Mouse (Mus musculus) liver, embryonic 15.5 days (tissue): ENCODE results near the gene Tmem30c. TPM values are rescaled to one million over a fixed set of nuclear protein-coding genes. Genes with fewer than 3 reads are reported as not detected.

Experiments used
- ATAC-seq: fragments of 200-750 bp; cut with Nextera tagmentation; 2 replicates; pipeline ENCODE4 v1.8.0; 2017; ENCODE audit warnings: moderate number of reproducible peaks, mild to moderate bottlenecking, moderate library complexity; ENCODE audit not compliant: insufficient read depth
- H3K27ac ChIP-seq: fragments of 300-500 bp; sonication (generic); replicated peaks from 2 replicates; pipeline ENCODE4 v1.5.1; 2015; ENCODE audit warnings: mild to moderate bottlenecking, inconsistent platforms
- H3K27me3 ChIP-seq: fragments of 300-500 bp; sonication (generic); 2 replicates; pipeline ENCODE4 v1.6.1; 2015; ENCODE audit warnings: mild to moderate bottlenecking, inconsistent platforms
- H3K36me3 ChIP-seq: fragments of 300-500 bp; sonication (generic); replicated peaks from 2 replicates; pipeline ENCODE4 v1.6.1; 2015; ENCODE audit warnings: moderate library complexity, mild to moderate bottlenecking, inconsistent platforms
- H3K4me1 ChIP-seq: fragments of 300-500 bp; sonication (generic); replicated peaks from 2 replicates; pipeline ENCODE4 v1.6.1; 2015; ENCODE audit warnings: inconsistent platforms
- H3K4me2 ChIP-seq: fragments of 300-500 bp; sonication (generic); 2 replicates; pipeline ENCODE4 v1.6.1; 2015; ENCODE audit warnings: moderate library complexity, mild to moderate bottlenecking, inconsistent platforms
- H3K4me3 ChIP-seq: fragments of 300-500 bp; sonication (generic); replicated peaks from 2 replicates; pipeline ENCODE4 v1.5.1; 2015; ENCODE audit warnings: mild to moderate bottlenecking, inconsistent platforms
- H3K9ac ChIP-seq: fragments of 300-500 bp; sonication (generic); 2 replicates; pipeline ENCODE4 v1.6.1; 2015; ENCODE audit warnings: moderate library complexity, mild to moderate bottlenecking, inconsistent platforms
- H3K9me3 ChIP-seq: fragments of 300-500 bp; sonication (generic); replicated peaks from 2 replicates; pipeline ENCODE4 v1.6.1; 2016; ENCODE audit warnings: inconsistent platforms
- WGBS: fragments of 180-500 bp; shearing (Covaris S2); methylation state at CpG from one replicate; pipeline ENCODE4 v1.1.7; 2015; ENCODE audit warnings: mixed read lengths; ENCODE audit not compliant: insufficient replicate concordance; 5-methylcytosine and 5-hydroxymethylcytosine counted together
- polyA plus RNA-seq: library from polyadenylated mRNA; unstranded; fragments of >200 nt; fragmentation: Nextera tagmentation; extraction: Ambion mirVana; gene quantifications from 2 replicates; pipeline ENCODE4 v1.2.1, GENCODE M21; 2015

The Tmem30c gene
- polyA plus RNA-seq, 1 experiment from 2014 or later, result not detected

DNA sequence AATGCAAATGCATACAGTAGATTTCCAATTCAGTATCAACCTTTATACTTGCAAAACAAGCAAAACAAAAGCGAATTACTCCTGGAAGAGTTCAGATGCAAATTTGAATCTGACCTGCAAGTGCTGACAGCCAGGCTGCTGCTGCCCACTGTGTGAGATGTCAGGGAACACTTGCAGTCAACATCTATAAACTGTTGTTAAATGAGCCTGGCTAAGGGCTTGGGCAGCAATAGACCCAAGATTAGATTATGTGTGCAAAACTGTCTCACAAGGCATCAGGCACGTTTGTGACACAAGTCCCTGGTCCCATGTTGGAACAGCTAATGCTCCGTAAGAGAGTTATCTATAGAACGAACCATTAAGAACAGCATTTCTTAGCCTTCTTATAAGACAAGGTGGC lies 369 bp downstream of the Tmem30c start:
- no peak for ATAC-seq

GRCm38 (mm10) chr16:57291696-57292095 lies 969 bp downstream of the Tmem30c start:
- no peaks in the 10 kb centered on the region for H3K4me1 ChIP-seq
- no peak overlapping the region for H3K4me3 ChIP-seq
- no peak overlapping the region for H3K27ac ChIP-seq
- no peak overlapping the region for H3K9ac ChIP-seq
- H3K27me3 ChIP-seq, result no peaks in the 10 kb centered on the region
- H3K36me3 ChIP-seq, result no peaks in the 10 kb centered on the region
- no peaks in the 10 kb centered on the region for H3K9me3 ChIP-seq
- WGBS, result 70% methylated on average over 5 of the region's 5 CpGs
- ATAC-seq, result no peak
- no peak overlapping the region for H3K4me2 ChIP-seq

More for the DNA sequence above, 369 bp downstream of the Tmem30c start:
- no peak overlapping the region for H3K4me3 ChIP-seq
- no peak overlapping the region for H3K9ac ChIP-seq
- no peaks in the 10 kb centered on the region for H3K27me3 ChIP-seq
- no peaks in the 10 kb centered on the region for H3K4me1 ChIP-seq
- H3K27ac ChIP-seq, result no peak overlapping the region
- no peaks in the 10 kb centered on the region for H3K36me3 ChIP-seq
- 54% methylated on average over 4 of the region's 4 CpGs for WGBS
- no peaks in the 10 kb centered on the region for H3K9me3 ChIP-seq
- H3K4me2 ChIP-seq, result no peak overlapping the region

- no peak overlapping the region for H3K9ac ChIP-seq
- H3K4me3 ChIP-seq, result no peak overlapping the region
- no peak overlapping the region for H3K27ac ChIP-seq
- no peaks in the 10 kb centered on the region for H3K4me1 ChIP-seq
- H3K9me3 ChIP-seq, result no peaks in the 10 kb centered on the region
- 72% methylated on average over 8 of the region's 8 CpGs for WGBS
- ATAC-seq, result no peak
- no peak overlapping the region for H3K4me2 ChIP-seq
- no peaks in the 10 kb centered on the region for H3K36me3 ChIP-seq
- H3K27me3 ChIP-seq, result no peaks in the 10 kb centered on the region
These were observed 11.2 kb downstream of the Tmem30c start for GRCm38 (mm10) chr16:57281417-57281816.

DNA sequence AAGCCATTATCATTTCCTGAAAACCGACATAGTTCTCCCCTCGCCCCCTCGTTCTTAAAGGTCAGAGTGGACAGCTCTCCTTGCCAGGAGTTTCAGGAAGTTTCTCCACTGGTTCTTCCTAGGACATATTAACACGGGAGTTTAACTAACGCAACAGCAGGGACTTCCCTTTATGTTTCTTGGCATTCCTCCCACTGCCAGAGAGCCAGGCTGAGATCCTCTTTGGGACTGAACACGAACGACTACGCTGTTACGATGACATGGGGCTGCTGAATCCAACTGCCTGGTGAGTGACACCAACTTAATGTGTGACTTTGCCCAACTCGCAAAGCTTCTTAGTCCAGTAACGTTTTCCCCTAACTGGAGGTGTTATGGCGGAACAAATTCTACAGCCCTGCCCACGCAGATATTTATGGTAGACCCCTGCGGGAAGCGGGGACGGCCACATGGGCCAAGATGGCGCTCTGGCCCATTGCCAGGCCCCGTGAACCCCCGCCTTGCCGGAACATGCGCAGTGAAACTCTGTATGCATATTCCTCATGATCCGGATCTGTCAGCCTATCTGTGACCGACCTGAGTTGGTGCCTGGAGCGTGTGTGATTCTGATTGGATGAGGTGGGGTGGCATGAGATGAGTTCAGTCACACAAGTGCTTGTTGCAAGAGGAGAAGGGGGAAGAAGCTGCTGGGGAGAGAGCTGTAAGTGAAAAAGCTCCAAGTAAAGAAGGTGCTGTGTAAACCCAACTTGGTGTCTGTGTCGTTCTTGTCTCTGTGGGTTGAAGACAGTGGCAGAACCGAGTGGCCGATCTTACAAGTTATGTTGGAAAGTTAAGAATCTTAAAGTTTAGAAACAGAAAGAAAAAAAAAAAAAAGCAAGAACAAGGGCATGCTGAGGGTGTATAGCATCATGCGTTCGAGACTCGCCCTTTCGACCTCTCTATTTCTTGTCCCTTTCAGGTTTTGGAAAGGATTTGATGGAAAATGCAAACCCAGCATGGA lies 12.1 kb downstream of the Tmem30c start:
- 71% methylated on average over 31 of the region's 31 CpGs for WGBS

GRCm38 (mm10) chr16:57278976-57279626 lies 13.6 kb downstream of the Tmem30c start:
- Histone ChIP-seq H3K4me2 (no peak overlapping the region), H3K36me3 (no peaks in the 10 kb centered on the region), H3K4me1 (no peaks in the 10 kb centered on the region), H3K27me3 (no peaks in the 10 kb centered on the region), H3K9ac (no peak overlapping the region), H3K9me3 (no peaks in the 10 kb centered on the region), H3K27ac (no peak overlapping the region), H3K4me3 (no peak overlapping the region)
- WGBS, result 60% methylated on average over 11 of the region's 12 CpGs
- no peak for ATAC-seq

More for the DNA sequence above, 12.1 kb downstream of the Tmem30c start:
- no peak for ATAC-seq
- H3K27me3 ChIP-seq, result no peaks in the 10 kb centered on the region
- H3K4me3 ChIP-seq, result no peak overlapping the region
- no peaks in the 10 kb centered on the region for H3K4me1 ChIP-seq
- no peaks in the 10 kb centered on the region for H3K36me3 ChIP-seq
- no peak overlapping the region for H3K27ac ChIP-seq
- H3K9me3 ChIP-seq, result no peaks in the 10 kb centered on the region
- no peak overlapping the region for H3K4me2 ChIP-seq
- H3K9ac ChIP-seq, result no peak overlapping the region

DNA sequence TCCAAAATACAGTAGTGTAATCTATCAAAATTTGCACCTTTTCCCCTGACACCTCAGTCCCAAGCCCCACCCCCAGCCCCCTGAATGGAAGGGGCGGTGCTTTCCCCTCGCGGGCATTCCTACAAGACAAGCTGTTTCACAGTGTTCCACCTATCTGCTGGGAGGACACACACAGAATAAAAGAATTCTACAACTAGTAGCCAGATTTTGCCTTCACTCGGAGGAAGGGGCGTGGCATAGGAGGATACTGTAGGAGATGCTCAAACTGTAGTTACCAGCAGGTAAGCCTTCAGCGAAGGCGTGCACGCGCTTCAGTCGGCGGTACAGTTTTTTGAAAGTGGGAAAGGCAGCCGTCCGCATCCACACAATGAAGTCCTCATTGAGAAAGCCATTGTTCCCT lies 22.9 kb downstream of the Tmem30c start:
- H3K4me2 ChIP-seq, result no peak overlapping the region
- H3K9ac ChIP-seq, result no peak overlapping the region
- H3K4me1 ChIP-seq, result no peaks in the 10 kb centered on the region
- no peaks in the 10 kb centered on the region for H3K36me3 ChIP-seq
- no peaks in the 10 kb centered on the region; the same call in 1 of the 2 replicates for H3K9me3 ChIP-seq
- no peaks in the 10 kb centered on the region for H3K27me3 ChIP-seq
- 79% methylated on average over 13 of the region's 13 CpGs for WGBS
- ATAC-seq, result no peak
- H3K4me3 ChIP-seq, result no peak overlapping the region
- no peak overlapping the region for H3K27ac ChIP-seq

- ATAC-seq, result no peak
- Histone ChIP-seq H3K4me3 (no peak overlapping the region), H3K27me3 (no peaks in the 10 kb centered on the region), H3K4me1 (no peaks in the 10 kb centered on the region), H3K9me3 (no peaks in the 10 kb centered on the region; the same call in 1 of the 2 replicates), H3K4me2 (no peak overlapping the region), H3K9ac (no peak overlapping the region), H3K27ac (no peak overlapping the region), H3K36me3 (no peaks in the 10 kb centered on the region)
- 72% methylated on average over 14 of the region's 14 CpGs for WGBS
These were observed 24.4 kb downstream of the Tmem30c start for GRCm38 (mm10) chr16:57268058-57268841.

- H3K36me3 ChIP-seq, result no peaks in the 10 kb centered on the region
- H3K27ac ChIP-seq, result no peak overlapping the region
- no peak for ATAC-seq
- no peaks in the 10 kb centered on the region for H3K4me1 ChIP-seq
- H3K9ac ChIP-seq, result no peak overlapping the region
- no peak overlapping the region for H3K4me2 ChIP-seq
- H3K4me3 ChIP-seq, result no peak overlapping the region
- H3K9me3 ChIP-seq, result no peaks in the 10 kb centered on the region; the same call in 1 of the 2 replicates
- 7% methylated on average over 1 of the region's 1 CpGs for WGBS
- H3K27me3 ChIP-seq, result no peaks in the 10 kb centered on the region
These were observed 25.6 kb downstream of the Tmem30c start for GRCm38 (mm10) chr16:57267068-57267467.

DNA sequence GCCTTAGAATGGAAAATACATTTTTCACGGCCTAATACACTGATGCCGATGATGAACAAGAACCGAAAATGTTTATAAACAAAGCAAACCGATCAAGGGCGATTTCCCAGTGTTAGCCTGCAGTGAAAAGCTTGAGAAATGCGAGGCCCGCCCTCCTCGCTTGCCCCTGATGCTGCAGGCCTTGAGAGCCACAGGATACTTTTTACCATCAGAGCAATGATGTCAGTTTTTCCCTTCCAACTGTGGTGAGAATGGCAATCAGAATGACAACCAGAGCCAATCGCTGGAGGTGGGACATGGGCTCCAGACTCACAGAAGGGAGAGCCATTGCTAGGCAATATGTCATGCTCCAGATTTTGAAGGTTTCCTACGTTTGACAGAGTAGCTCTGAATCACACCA lies 32.5 kb downstream of the Tmem30c start:
- no peak overlapping the region for H3K4me3 ChIP-seq
- no peak overlapping the region for H3K9ac ChIP-seq
- H3K36me3 ChIP-seq, result no peaks in the 10 kb centered on the region
- WGBS, result 65% methylated on average over 10 of the region's 10 CpGs
- ATAC-seq, result no peak
- H3K27ac ChIP-seq, result no peak overlapping the region
- no peaks in the 10 kb centered on the region for H3K27me3 ChIP-seq
- H3K4me1 ChIP-seq, result no peaks in the 10 kb centered on the region
- no peak overlapping the region for H3K4me2 ChIP-seq
- H3K9me3 ChIP-seq, result no peaks in the 10 kb centered on the region

DNA sequence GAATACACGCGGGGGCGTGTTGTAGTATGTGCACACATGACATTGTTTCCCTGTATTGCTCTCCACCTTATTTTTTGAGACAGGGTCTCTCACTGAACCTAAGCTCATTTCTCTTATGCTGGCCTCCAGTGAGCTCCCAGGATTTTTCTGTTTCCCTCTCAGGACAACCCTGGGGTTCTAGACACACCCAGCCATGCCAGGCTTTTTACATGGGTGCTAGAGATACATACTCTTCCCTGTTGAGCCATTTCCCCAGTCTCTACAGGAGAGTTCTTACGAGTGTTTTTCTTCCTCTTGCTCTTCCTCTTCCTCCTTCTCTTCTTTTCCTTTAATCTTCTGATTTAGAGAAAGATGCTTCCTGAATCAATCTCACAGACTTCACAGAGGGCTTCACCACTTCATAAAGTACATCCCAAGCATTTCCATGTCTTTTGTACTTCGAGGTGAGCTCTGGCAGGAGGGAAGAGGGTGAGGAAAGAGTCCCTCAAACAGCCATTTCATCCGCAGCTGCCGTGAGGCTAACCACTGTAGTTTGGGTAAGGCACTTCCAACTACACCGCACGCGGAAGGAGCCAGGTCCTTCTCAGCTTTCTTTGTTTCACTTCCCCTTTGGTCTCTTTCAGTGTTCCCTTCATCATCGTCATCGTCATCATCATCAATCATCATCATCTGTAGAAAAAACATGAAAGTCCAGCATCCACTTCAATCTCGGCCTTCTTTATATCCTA lies 33.1 kb downstream of the Tmem30c start:
- Histone ChIP-seq H3K4me1 (no peaks in the 10 kb centered on the region), H3K4me3 (no peak overlapping the region), H3K9me3 (no peaks in the 10 kb centered on the region), H3K36me3 (no peaks in the 10 kb centered on the region), H3K27ac (no peak overlapping the region), H3K9ac (no peak overlapping the region), H3K4me2 (no peak overlapping the region), H3K27me3 (no peaks in the 10 kb centered on the region)
- no peak for ATAC-seq
- 70% methylated on average over 13 of the region's 13 CpGs for WGBS
